Mouse (Mus musculus): ENCODE measurements around the gene Tnfaip1.
"Not testable (repeated sequence)": the region's sequence is repeated elsewhere in the genome, so short reads cannot be mapped to it uniquely, and the experiment has no call there.

Tnfaip1 gene

GRCm38 (mm10) chr11:78536690-78537084, 555 bp upstream of the Tnfaip1 start:
- DNase-seq (ENCODE audit: low read depth) = no peak

- DNase-seq (ENCODE audit: low read depth) = peak; percentile 79
These were observed 604 bp downstream of the Tnfaip1 start for GRCm38 (mm10) chr11:78535376-78536079.

- DNase-seq (ENCODE audit: low read depth) = no peak
These were observed 1.6 kb downstream of the Tnfaip1 start for GRCm38 (mm10) chr11:78534516-78534915.

GRCm38 (mm10) chr11:78531515-78531914, 4.6 kb downstream of the Tnfaip1 start:
- DNase-seq (ENCODE audit: low read depth) = not testable (repeated sequence)

GRCm38 (mm10) chr11:78531046-78531445, 5.1 kb downstream of the Tnfaip1 start:
- DNase-seq (ENCODE audit: low read depth) = no peak

- DNase-seq (ENCODE audit: low read depth) = no peak
These were observed 6.1 kb downstream of the Tnfaip1 start for GRCm38 (mm10) chr11:78530001-78530400.

- DNase-seq (ENCODE audit: low read depth) = no peak
These were observed 7.4 kb downstream of the Tnfaip1 start for GRCm38 (mm10) chr11:78528714-78529113.

- no peak for DNase-seq (ENCODE audit: low read depth)
These were observed 11.3 kb downstream of the Tnfaip1 start for GRCm38 (mm10) chr11:78524838-78525237.

GRCm38 (mm10) chr11:78523241-78523955, 12.7 kb downstream of the Tnfaip1 start:
- DNase-seq (ENCODE audit: low read depth) = no peak

GRCm38 (mm10) chr11:78522481-78522997, 13.6 kb downstream of the Tnfaip1 start:
- peak; percentile 70 for DNase-seq (ENCODE audit: low read depth)

GRCm38 (mm10) chr11:78521880-78522279, 14.3 kb downstream of the Tnfaip1 start:
- no peak for DNase-seq (ENCODE audit: low read depth)

- no peak for DNase-seq (ENCODE audit: low read depth)
These were observed 17.2 kb downstream of the Tnfaip1 start for GRCm38 (mm10) chr11:78518931-78519330.

GRCm38 (mm10) chr11:78515549-78516325, 20.4 kb downstream of the Tnfaip1 start:
- DNase-seq (ENCODE audit: low read depth) = peak; percentile 66

- DNase-seq (ENCODE audit: low read depth) = no peak
These were observed 22.9 kb downstream of the Tnfaip1 start for GRCm38 (mm10) chr11:78513106-78513790.

- peak; percentile 96 for DNase-seq (ENCODE audit: low read depth)
These were observed 23.8 kb downstream of the Tnfaip1 start, which contains the start of the genes Tmem199 and Poldip2 for GRCm38 (mm10) chr11:78512025-78512957. Tmem199 (minus strand) TSS chr11:78512172. Poldip2 (plus strand) TSS chr11:78512193.

GRCm38 (mm10) chr11:78509148-78509547, 27.0 kb downstream of the Tnfaip1 start:
- peak; percentile 65 for DNase-seq (ENCODE audit: low read depth)

- no peak for DNase-seq (ENCODE audit: low read depth)
These were observed 30.7 kb downstream of the Tnfaip1 start for GRCm38 (mm10) chr11:78505430-78505829.

- no peak for DNase-seq (ENCODE audit: low read depth)
These were observed 33.1 kb downstream of the Tnfaip1 start, which contains the start of gene Sebox for GRCm38 (mm10) chr11:78502909-78503650. Sebox (plus strand) TSS chr11:78503447.

- DNase-seq (ENCODE audit: low read depth) = no peak
These were observed 34.6 kb downstream of the Tnfaip1 start for GRCm38 (mm10) chr11:78501529-78501928.

All from induced T-regulatory cell, adult 2 months (primary cell).